Mouse (Mus musculus) cerebellum, adult 9-11 months (tissue): ENCODE results near the gene Mllt6.
"Not testable (repeated sequence)": the region's sequence is repeated elsewhere in the genome, so short reads cannot be mapped to it uniquely, and the experiment has no call there.

Source experiments
- DNase-seq: peaks from one replicate; pipeline ENCODE4 v3.0.0; 2022

Gene Mllt6

DNA sequence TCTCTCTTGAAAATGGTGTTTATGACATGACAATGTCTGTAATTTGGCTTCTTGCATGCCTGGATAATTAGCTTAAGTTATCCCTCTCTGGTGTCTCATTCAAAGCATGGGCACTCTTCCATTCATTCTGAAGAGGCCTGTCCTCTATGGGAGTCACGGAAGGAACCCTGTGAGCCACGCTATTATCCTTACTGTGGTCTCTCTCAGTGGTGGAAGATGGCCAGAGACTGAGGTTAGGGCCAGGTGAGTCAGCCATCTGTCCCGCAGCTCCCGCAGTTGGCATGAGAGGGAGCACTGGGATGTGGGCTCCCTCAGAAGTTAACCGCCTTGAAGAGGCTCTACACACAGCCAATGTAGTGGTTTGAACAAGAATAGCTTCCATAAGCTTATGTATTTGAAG lies 12.9 kb upstream of the Mllt6 start:
- peak; percentile 75 for DNase-seq

DNA sequence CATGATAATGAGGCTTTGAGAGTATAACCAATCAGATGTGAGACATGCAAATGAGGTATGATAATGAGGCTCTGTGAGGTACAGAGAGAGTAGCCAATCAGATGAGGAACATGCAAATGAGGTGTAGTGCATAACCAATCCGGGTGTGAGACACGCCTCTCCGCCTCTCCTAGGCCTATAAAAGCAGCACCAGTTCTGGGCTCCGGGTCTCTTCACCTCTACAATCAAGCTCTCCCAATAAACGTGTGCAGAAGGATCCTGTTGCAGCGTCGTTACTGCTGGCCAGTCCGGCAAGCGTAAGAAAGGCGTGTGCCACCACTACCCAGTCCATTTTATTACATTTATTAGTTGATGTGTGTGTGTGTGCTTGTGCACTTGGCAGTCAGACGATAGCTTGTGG lies 9.8 kb upstream of the Mllt6 start:
- DNase-seq = peak; percentile 12

DNA sequence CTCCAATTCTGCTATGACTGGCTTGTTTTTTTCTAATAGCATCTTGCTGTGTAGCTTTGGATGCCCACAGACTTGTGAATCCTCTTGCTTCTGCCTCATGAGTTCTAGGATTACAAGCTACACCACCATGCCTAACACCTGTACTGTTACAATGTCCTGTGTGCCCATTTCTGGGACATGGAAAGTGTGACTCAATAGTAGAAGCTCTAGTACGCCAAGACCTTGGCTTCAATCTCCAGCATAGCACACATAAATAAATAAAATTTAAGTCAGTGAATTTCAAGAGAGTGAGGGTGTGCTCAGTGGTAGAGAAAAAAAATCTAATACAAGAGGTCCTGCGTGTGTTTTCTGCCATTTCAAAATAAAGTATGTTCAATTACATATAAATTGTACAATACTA lies 9.0 kb upstream of the Mllt6 start:
- no peak for DNase-seq

DNA sequence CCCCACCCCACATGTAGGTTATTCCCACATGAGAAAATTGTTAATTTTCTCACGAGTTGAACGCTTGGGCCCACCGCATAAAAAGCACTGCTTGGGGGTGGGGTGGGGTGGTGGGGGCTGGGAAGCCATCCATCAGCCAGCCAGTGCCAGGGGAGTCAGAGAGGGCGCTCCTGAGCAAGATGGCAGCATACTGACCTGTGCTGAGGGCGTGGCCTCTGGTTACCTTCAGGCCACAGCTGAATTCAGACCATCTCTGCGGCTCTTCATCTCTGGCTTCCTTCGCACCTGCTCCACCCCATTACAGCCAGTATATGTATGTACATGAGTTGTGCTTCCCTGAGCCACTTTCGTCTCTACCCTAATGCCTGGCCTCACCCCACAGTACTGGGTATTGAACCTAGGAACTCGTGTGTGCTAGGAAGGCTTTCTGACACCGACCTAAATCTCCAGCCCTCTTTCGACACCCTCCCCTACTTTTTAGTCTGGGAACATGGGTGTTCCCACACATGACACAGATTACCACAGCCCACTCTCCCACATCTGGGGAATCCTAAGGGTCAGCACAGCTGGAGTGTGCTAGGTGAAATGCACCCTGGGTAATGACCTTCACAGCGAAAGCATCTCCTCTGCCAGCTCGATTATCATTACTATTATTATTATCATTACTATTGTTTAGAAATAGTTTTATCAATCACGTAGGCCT lies 6.8 kb upstream of the Mllt6 start:
- DNase-seq = peak; percentile 28

DNA sequence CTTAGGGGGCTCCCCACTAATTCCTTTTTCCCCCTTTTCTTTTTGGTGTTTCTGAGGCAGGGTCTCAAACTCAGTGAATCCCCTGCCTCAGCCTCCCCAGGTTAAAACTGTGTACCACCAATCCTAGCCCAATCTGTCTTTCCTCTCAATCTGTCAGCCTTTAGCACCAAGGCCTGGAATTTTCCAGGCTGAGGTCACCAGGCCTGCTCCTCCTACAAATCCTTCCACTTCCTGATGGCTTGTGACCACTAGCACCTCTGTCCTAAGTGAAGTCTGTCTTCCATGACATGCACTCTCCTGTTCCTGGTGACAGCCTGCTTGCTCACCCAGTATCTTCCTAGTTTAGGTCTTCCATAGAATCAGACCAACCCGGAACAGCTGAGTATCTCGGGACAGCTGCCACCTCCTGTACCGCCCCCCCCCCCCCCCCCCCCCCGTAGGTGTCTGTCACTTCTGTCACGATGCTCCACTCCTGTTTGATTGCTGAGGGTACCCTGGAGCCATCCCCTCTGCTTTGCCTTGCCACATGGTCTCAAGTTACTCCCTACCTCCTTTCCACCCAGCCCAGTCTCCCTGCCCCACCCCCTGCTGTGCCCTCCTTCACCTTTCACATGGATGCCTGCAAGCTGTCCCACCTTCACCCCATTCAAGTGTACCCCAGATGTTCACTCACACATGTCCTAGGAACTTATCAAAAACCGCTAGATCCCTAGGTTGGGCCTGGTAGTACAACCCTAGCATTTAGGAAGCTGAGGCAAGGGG lies 5.8 kb upstream of the Mllt6 start:
- DNase-seq = peak; percentile 55

DNA sequence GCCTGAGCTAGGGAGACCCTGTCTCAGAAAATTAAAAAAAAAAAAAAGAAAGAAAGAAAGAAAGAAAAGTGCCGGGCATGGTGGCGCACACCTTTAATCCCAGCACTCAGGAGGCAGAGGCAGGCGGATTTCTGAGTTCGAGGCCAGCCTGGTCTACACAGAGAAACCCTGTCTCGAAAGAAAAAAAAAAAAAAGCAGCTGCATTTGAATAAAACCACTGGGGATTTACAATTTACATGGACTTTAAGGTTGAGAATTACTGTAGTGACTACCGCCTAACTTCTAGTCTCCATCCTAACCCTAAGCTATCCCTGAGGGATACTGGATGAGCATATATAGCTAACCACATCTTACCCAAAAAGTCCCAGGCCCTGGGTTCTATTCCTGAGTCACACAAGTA lies 5.2 kb upstream of the Mllt6 start:
- not testable (repeated sequence) for DNase-seq

DNA sequence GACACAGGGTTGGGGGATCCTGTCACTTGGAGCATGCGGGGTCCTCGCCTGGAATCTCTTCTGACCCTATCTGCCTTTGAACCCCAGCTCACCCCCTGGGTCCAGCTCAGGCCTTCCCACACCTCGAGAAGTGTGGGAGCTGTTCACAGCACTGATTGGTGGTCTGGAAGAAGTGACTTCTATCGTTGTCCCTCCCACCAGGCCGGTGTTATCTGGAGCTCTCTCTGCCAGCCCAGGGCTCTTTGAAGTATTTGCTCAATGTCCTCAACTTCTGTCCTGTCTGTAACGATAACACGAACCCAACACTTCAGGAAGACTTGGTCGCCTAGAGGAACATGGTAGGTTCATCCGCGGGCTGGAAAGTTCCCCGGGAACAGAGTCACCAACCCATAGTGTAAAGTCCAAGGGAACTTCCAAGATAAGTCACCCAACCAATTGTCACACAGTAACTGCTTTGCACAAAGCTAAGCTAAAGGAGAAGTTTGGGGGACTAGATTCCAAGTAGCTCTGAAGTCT lies 4.4 kb upstream of the Mllt6 start:
- peak; percentile 34 for DNase-seq

DNA sequence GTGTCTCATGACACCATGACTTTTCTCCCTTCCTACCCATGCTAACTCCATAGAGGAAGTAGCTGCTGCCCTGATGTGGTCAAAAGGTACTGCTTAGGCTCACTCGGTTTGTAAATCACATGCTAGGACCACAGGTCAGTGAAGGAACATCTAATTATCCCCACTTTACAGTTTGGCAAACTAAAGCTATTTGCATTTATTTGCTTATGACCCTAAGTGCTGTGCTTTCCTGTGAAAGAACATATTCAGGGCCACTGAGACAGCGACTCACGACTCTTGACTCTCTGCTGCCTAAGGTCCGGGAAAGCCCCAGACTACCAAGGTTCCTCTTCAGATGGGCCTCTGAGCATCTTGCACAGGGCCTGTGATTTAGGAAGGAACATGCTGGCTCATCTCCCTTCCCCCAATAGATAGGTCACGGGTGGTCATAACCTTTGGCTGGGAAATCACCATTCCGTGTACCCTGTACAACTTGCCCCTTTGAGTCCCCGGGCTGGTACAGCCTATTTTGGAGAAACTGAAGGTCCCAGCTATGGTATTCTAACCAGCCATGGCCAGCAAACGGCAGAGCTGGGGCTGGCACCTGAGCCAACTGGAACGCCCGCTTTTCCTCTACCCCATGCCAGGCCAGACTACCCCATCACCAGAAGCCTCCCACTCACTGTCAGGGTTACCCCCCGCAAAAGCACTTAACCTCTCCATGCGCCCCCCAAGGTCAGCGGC lies 3.8 kb upstream of the Mllt6 start:
- DNase-seq = no peak

DNA sequence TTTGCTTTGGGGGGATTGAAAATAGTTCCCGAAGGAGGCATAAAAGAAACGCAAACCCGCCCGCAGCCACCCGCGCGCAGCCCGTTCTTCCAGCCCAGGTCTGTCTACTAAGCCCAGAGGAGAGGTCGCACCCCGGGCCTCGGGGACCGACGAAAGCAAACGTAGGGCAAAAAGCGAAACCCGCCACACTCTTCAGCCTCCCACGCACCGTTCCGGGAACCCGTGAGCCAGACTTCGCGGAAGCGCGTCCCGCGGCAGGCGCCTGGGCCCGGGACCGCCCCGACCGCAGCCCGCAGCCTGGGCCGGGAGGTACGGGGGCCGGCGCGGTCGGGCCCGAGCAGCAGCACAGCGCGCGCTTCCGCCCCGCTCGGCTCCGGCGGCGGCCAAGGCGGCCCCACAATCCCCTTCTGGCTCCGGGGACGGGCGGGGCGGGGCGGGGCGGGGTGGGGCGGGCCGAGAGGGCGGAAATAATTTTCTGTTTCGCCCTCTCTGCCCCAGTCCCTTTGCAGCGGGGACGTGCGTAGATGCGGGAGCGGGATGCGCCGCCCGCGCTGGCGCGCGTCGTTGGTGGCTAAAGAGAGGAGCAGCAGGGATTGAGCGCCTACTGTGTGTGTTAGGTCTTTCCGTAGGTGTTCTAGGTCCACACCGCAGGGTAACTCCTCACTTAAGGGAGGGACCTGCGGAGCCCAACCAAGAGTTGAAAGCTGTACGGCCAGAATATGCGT lies 3.1 kb upstream of the Mllt6 start:
- peak; percentile 88 for DNase-seq

DNA sequence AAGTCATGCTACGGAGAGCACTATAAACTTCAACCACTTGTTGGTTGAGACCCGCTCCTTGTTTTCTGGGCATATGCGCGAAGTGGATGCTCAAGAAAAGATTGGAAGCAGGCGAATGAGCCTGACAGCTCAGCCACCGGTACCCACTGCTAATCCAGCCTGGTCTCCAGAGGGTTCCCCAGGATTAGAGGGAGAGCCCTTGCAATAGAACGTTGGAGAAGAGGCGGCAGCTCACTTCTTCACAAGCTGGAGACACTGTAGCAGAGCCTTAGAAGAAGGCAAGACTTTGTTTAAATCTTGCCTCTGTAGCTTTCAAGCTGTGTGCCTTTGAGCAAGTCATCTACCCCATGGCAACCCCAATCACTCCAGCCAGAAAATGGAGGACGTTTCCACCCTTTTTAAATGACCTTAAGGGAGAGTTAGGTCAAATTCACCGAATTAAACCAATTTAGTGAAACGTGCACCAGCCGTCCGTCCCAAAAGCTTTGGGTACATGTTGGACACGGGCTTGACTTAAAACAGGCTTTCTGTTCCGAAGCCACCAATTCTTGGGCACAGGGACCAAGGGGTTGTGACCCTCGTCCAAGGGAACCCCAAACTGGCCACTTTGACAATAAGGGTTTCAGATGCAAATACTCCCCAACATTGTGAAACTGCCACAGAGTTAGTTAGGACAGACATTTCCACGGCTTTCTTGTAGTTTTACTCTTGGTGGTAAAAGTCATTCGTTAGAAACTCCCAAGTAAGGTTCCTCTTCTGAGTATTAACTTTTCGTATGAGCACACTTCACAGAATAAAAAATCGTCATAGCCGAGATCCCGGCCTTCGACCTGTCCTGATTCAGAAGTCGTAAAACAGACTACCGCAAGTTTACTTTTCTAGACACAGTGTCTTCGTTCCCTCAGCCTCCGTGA lies 2.2 kb upstream of the Mllt6 start:
- DNase-seq = no peak

DNA sequence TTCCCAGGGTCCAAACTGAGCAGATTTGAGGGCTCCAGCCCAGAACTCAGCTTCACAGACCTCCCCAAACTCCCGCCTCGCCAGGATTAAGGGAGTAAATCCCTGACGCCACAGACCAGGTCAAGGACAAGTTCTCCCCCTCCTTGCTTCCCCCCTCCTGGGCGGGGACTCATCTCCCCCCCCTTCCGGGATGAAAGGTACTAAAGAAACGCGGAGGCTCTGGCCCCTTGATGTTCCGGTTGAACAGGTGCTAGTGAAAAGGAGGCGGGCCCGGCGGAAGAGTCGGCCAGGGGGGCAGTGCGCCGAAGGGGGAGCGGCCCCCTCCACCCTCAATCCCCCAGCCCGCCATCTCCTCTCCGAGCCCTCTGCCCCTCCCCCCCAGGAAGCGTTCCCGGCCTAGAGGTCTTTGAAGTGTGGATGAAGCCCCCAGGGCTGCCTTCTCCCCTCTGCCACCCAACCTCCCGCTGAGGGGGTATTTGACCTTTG lies 1.5 kb upstream of the Mllt6 start:
- peak; percentile 77 for DNase-seq

DNA sequence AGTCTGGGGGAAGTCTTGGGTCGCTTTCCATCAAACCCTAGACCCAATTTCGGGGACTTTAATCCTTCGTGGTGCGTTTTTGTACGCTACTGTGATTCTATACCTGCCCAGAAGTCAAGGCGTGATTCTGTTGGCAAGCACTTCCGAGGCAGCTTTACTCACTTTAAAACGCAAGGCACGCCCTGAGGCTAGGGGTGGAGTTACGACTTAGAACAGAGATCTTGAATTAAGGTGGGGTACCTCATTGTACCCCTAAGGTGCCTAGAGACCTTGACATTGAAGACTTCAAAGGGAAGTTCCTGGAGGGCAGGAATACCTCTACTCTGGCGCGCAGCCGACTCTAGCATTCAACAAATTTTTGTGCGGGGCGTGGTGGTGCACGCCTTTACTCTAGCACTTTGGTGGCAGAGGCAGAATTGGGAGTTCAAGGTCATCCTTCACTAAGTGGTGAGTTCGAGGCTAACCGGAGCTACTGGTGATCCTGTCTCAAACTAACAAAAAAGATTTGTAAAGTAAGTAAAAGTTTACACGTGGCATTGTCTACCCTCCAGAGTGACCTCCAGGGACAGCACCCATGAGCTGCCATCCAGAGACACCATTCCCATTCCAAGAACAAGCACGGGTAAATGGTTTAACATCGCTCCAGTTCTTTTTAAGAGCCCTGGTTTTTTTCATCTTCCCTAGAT lies 864 bp upstream of the Mllt6 start:
- DNase-seq = peak; percentile 69

DNA sequence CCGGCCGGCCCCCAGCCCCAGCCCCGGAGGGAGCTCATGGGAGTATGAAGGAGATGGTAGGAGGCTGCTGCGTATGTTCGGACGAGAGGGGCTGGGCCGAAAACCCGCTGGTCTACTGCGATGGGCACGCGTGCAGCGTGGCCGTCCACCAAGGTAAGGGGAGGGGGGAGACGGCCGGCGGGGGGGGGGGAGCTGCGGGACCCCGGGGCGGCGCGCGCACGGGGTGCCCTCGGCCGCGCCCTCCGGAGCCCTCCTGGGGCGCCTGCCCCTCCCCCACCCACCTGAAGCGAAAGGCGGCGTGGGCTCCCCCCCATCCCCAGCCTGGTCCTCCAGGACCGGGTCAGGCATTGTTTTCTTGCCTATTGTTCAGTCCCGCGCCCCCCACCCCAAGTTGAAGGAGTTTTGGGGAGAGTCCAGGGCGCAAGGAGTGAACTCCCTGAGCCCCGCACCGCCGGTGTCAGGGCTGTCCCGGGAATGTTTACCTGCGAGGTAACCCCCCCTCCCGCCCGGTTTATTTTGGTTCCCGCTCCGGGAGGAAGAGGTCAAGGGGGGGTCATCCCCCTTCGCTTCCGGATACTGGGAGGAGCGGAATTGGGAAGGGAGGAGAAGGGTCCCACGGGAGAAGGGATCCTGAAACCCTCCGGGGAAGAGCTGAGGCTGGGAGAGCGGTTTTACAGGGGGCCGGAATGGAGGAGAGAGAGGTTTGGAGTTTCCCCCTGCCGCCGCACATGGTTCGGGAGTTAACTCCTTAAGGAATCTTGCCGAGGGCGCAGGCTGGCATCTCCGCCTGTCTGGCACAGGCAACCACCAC lies 519 bp downstream of the Mllt6 start:
- peak; percentile 71 for DNase-seq

DNA sequence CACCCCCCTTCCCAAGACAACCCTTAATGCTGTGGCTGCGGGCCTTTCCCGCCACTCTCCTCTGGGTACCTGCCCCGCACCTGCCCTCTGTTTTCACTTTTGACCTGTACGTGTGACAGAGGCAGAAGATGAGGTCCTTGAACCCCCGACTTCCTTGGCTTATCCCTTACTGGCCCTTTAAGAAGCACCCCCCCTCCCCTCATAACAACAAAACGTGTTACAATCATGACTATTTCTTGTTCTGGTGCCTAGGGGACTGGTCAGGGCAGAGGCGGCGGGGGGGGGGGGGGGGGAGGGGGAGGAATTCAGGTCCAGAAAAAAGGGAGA lies 1.1 kb downstream of the Mllt6 start:
- DNase-seq = no peak

DNA sequence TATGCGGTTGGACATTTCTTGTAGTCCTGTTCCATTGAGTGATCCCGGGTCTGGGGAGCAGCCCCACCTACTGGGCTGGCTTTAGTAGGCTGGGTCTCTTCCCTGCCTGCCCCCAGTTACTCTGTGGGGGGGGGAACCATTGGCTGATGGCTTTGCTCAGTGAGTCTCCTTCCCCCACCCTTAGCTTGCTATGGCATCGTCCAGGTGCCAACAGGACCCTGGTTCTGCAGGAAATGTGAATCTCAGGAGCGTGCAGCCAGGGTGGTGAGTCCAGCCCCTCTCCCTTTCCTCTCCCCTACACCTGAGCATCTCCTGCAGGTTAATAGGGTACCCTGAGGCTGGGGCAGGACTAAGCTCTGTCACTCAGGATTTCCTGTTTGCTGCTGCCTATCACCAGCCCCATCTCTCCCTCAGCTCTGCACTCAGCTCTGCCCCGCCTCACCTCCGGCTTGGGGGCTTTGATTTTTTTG lies 1.6 kb downstream of the Mllt6 start:
- peak; percentile 68 for DNase-seq

DNA sequence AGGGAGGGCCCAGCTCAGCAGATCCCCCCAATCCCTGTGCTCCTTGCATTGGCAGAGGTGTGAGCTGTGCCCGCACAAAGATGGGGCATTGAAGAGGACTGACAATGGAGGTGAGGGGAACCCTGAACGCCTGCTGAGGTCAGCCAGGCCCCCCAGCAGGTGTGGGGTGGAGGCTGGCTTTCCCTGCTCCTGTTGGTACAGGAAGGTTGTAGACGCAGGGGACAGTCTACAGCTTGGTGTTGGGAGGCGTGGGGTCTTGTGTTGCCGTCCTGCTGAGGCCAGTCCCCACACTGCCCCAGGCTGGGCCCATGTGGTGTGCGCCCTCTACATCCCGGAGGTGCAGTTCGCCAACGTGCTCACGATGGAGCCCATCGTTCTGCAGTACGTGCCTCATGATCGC lies 2.2 kb downstream of the Mllt6 start:
- DNase-seq = no peak

DNA sequence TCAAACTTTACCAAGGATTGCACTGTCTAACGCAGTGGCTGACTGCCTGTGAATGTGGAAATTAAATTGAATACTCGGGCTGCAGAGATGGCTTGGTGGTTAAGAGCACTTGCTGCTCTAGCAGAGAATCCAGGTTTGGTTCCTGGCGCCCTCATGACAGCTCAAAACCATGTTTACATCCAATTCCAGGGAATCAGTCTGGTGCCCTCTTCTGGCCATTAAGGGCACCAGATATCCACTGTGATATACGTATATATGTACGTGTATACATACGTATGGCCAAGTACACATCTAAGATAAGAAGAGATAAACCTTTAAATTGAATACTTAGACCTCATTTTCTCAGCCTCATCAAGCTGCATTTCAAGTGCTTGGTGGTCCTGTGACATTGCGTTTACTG lies 3.0 kb downstream of the Mllt6 start:
- DNase-seq = no peak

DNA sequence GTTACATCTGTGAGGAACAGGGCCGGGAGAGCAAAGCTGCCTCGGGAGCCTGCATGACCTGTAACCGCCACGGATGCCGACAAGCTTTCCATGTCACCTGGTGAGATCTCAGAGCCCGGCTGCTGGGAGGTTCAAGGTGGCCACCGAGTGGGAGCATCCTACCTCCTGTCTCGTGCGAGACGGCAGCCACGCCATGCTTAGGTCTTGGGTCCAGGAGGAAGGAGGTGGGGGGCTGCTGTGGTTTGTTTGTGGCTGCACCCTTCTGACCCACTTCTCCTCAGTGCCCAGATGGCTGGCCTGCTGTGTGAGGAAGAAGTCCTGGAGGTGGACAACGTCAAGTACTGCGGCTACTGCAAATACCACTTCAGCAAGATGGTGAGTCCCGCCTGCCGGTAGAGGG lies 3.6 kb downstream of the Mllt6 start:
- no peak for DNase-seq

DNA sequence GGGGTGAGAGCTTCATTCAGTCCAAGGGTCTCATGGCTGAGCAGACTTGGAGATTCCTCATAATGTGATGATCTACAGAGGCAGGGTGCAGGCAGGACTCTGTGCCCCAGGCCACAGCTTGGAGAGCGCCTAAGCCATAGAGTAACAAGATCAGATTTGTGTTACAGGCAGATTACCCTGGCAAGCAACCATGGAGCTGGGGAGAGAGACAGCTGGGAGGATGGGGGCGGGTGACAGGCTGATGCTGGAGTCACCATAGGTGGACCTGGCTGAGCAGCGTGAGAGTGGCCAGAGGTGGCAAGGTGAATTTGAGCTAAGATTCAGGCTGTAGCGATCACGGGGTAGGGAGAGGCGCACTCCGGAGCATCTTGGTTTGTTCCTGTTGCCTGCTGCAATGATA lies 4.9 kb downstream of the Mllt6 start:
- no peak for DNase-seq

DNA sequence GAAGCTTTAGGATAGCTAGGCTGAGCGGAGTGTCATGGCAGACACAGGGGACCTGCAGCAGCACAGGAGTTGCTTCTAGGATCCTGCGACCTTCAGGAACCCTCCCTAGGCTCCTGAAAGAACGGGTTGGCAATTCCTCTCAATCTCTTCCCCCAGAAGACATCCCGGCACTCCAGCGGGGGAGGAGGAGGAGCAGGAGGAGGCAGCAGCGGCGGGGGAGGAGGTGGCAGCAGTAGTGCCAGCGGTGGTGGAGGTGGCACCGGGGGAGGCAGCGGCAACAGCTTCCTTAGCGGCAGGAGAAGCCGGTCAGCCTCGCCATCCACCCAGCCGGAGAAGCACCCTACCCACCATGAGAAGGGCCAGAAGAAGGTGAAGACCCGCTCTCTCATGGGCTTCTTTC lies 6.1 kb downstream of the Mllt6 start:
- DNase-seq = no peak
